Mouse (Mus musculus) CH12.LX (cell line): ENCODE measurements at regions not wholly inside any gene's neighbourhood (a gene's known extent, or its start where the extent isn't known, plus 50 kb on each side); places are given as distances from the start of the nearest gene placed in this dataset.

Experiments used
- DNase-seq: peaks from one replicate; pipeline ENCODE4 v3.0.0-alpha.2; 2013; ENCODE audit errors: extremely low read depth
- H3K27ac ChIP-seq: 2 replicates; pipeline ENCODE4 v1.5.1; 2012; ENCODE audit warnings: low read depth, mild to moderate bottlenecking, control low read depth, moderate library complexity; ENCODE audit not compliant: insufficient read depth
- H3K27me3 ChIP-seq: replicated peaks from 2 replicates; pipeline ENCODE3; 2012; ENCODE audit warnings: inconsistent platforms
- H3K36me3 ChIP-seq, 2 experiments: replicated peaks in 1 of 2; 2 replicates each; pipeline versions ENCODE3 to v1.6.1; 2012; ENCODE audit warnings: inconsistent platforms in 1 of 2, low read length in 1 of 2, mild to moderate bottlenecking in 1 of 2, mixed read lengths in 1 of 2, moderate library complexity in 1 of 2; ENCODE audit not compliant: control insufficient read depth in 1 of 2, insufficient read depth in 1 of 2
- H3K4me1 ChIP-seq, 2 experiments: 2 replicates each; pipeline ENCODE4 v1.6.1; 2012; ENCODE audit warnings: inconsistent platforms in 1 of 2, moderate library complexity in 1 of 2; ENCODE audit not compliant: insufficient read depth in 2 of 2, control insufficient read depth in 1 of 2
- H3K4me2 ChIP-seq: 2 replicates; pipeline ENCODE4 v1.6.1; 2012; ENCODE audit warnings: low read depth, mild to moderate bottlenecking, control low read depth; ENCODE audit not compliant: poor library complexity, insufficient read depth, severe bottlenecking
- H3K4me3 ChIP-seq, 3 experiments: fragments of 150-350 bp in 1 of 3; sonication (generic) in 1 of 3; replicated peaks in 1 of 3; 2 replicates each; pipeline versions ENCODE3 to v1.5.1; 2011 to 2012; ENCODE audit warnings: low read depth in 2 of 3, low read length in 2 of 3, mild to moderate bottlenecking in 2 of 3, moderate library complexity in 2 of 3, control low read depth in 1 of 3, improper control_type of control experiment in 1 of 3, inconsistent platforms in 1 of 3, mixed read lengths in 1 of 3; ENCODE audit not compliant: poor library complexity in 1 of 3
- H3K79me2 ChIP-seq: replicated peaks from 2 replicates; pipeline ENCODE4 v1.6.1; 2012; ENCODE audit warnings: mild to moderate bottlenecking, moderate library complexity; ENCODE audit not compliant: control insufficient read depth, poor library complexity, insufficient read depth, severe bottlenecking; ENCODE audit errors: extremely low read depth
- H3K9ac ChIP-seq: 2 replicates; pipeline ENCODE4 v1.6.1; 2012; ENCODE audit warnings: low read depth, mild to moderate bottlenecking, control low read depth, moderate library complexity; ENCODE audit not compliant: insufficient read depth
- H3K9me3 ChIP-seq: replicated peaks from 2 replicates; pipeline ENCODE3; 2012; ENCODE audit warnings: low read length, inconsistent platforms, mixed read lengths
- BHLHE40 ChIP-seq: IDR thresholded peaks from 2 replicates; pipeline ENCODE4 v1.6.1; 2011; ENCODE audit warnings: mild to moderate bottlenecking, low read depth, low read length, improper control_type of control experiment
- CHD2 ChIP-seq: IDR thresholded peaks from 2 replicates; pipeline ENCODE4 v1.6.1; 2011; ENCODE audit warnings: low read length, improper control_type of control experiment
- CTCF ChIP-seq, 2 experiments: IDR thresholded peaks in 1 of 2; conservative IDR thresholded peaks in 1 of 2; 2 replicates each; pipeline ENCODE4 v1.5.1; 2011 to 2012; ENCODE audit warnings: low read depth in 2 of 2, low read length in 2 of 2, improper control_type of control experiment in 1 of 2, inconsistent platforms in 1 of 2, mild to moderate bottlenecking in 1 of 2, moderate library complexity in 1 of 2
- E2F4 ChIP-seq: IDR thresholded peaks from 2 replicates; pipeline ENCODE4 v1.6.1; 2011; ENCODE audit warnings: low read depth, low read length, improper control_type of control experiment; ENCODE audit not compliant: insufficient replicate concordance
- ELF1 ChIP-seq: IDR thresholded peaks from 2 replicates; pipeline ENCODE4 v1.6.1; 2014; ENCODE audit warnings: low read depth, mild to moderate bottlenecking, inconsistent platforms, low read length, improper control_type of control experiment
- ETS1 ChIP-seq: conservative IDR thresholded peaks from 2 replicates; pipeline ENCODE4 v1.6.1; 2012; ENCODE audit warnings: low read depth, mild to moderate bottlenecking, inconsistent platforms, low read length, improper control_type of control experiment, moderate library complexity
- GABPA ChIP-seq: IDR thresholded peaks from 2 replicates; pipeline ENCODE4 v1.6.1; 2012; ENCODE audit warnings: low read depth, low read length, improper control_type of control experiment, inconsistent platforms; ENCODE audit not compliant: insufficient replicate concordance
- HCFC1 ChIP-seq: IDR thresholded peaks from 2 replicates; pipeline ENCODE4 v1.6.1; 2012; ENCODE audit warnings: low read depth, mild to moderate bottlenecking, inconsistent platforms, low read length, improper control_type of control experiment
- IRF4 ChIP-seq: IDR thresholded peaks from 2 replicates; pipeline ENCODE4 v1.6.1; 2014; ENCODE audit warnings: low read depth, mild to moderate bottlenecking, inconsistent platforms, low read length, improper control_type of control experiment
- KAT2A ChIP-seq: IDR thresholded peaks from 2 replicates; pipeline ENCODE4 v1.6.1; 2012; ENCODE audit warnings: low read length, improper control_type of control experiment, inconsistent platforms; ENCODE audit not compliant: insufficient replicate concordance
- MAX ChIP-seq: IDR thresholded peaks from 2 replicates; pipeline ENCODE4 v1.6.1; 2011; ENCODE audit warnings: low read length, improper control_type of control experiment
- MAZ ChIP-seq: IDR thresholded peaks from 2 replicates; pipeline ENCODE4 v1.6.1; 2012; ENCODE audit warnings: low read depth, mild to moderate bottlenecking, inconsistent platforms, low read length, improper control_type of control experiment, moderate library complexity
- MEF2A ChIP-seq: IDR thresholded peaks from 2 replicates; pipeline ENCODE4 v1.6.1; 2014; ENCODE audit warnings: low read depth, mild to moderate bottlenecking, inconsistent platforms, low read length, improper control_type of control experiment, borderline replicate concordance
- MXI1 ChIP-seq: IDR thresholded peaks from 2 replicates; pipeline ENCODE4 v1.6.1; 2011; ENCODE audit warnings: mild to moderate bottlenecking, low read depth, low read length, improper control_type of control experiment
- MYC ChIP-seq: IDR thresholded peaks from 2 replicates; pipeline ENCODE4 v1.6.1; 2011; ENCODE audit warnings: low read depth, mild to moderate bottlenecking, improper control_type of control experiment, low read length
- NELFE ChIP-seq: IDR thresholded peaks from 2 replicates; pipeline ENCODE4 v1.6.1; 2011; ENCODE audit warnings: low read depth, low read length, improper control_type of control experiment
- NRF1 ChIP-seq: IDR thresholded peaks from 2 replicates; pipeline ENCODE4 v1.6.1; 2014; ENCODE audit warnings: low read depth, mild to moderate bottlenecking, inconsistent platforms, low read length, improper control_type of control experiment, moderate library complexity
- RAD21 ChIP-seq: IDR thresholded peaks from 2 replicates; pipeline ENCODE4 v1.6.1; 2011; ENCODE audit warnings: low read depth, mild to moderate bottlenecking, low read length, improper control_type of control experiment, moderate library complexity
- SIN3A ChIP-seq: IDR thresholded peaks from 2 replicates; pipeline ENCODE4 v1.6.1; 2012; ENCODE audit warnings: low read length, improper control_type of control experiment, inconsistent platforms
- SMC3 ChIP-seq: IDR thresholded peaks from 2 replicates; pipeline ENCODE4 v1.6.1; 2011; ENCODE audit warnings: low read depth, low read length, improper control_type of control experiment
- TBP ChIP-seq: conservative IDR thresholded peaks from 2 replicates; pipeline ENCODE4 v1.6.1; 2011; ENCODE audit warnings: low read depth, low read length, improper control_type of control experiment
- TCF12 ChIP-seq: IDR thresholded peaks from 2 replicates; pipeline ENCODE4 v1.6.1; 2014; ENCODE audit warnings: low read depth, mild to moderate bottlenecking, inconsistent platforms, low read length, improper control_type of control experiment
- UBTF ChIP-seq: IDR thresholded peaks from 2 replicates; pipeline ENCODE4 v1.6.1; 2012; ENCODE audit warnings: low read depth, mild to moderate bottlenecking, inconsistent platforms, low read length, improper control_type of control experiment, moderate library complexity
- USF2 ChIP-seq: conservative IDR thresholded peaks from 2 replicates; pipeline ENCODE4 v1.6.1; 2011; ENCODE audit warnings: low read depth, low read length, improper control_type of control experiment
- ZC3H11A ChIP-seq: IDR thresholded peaks from 2 replicates; pipeline ENCODE4 v1.6.1; 2012; ENCODE audit warnings: low read depth, mild to moderate bottlenecking, inconsistent platforms, low read length, improper control_type of control experiment
- ZKSCAN1 ChIP-seq: IDR thresholded peaks from 2 replicates; pipeline ENCODE4 v1.6.1; 2012; ENCODE audit warnings: low read depth, inconsistent platforms, low read length, improper control_type of control experiment, borderline replicate concordance
- ZNF384 ChIP-seq: IDR thresholded peaks from 2 replicates; pipeline ENCODE4 v1.6.1; 2012; ENCODE audit warnings: low read depth, low read length, improper control_type of control experiment, inconsistent platforms
- dilution Hi-C: fragments of 300-500 bp; cut with MboI; formaldehyde crosslinking; loops from 2 replicates; pipeline ENCODE4 v1.14.3; 2020; ENCODE audit warnings: low sequenced_read_pairs; ENCODE audit not compliant: extremely low pct_unique_long_range_greater_than_20kb, extremely low pct_ligation_motif_present
- in situ Hi-C: fragments of 300-500 bp; cut with MboI; formaldehyde crosslinking; loops from 3 replicates; pipeline ENCODE4 v1.14.3; 2019; ENCODE audit warnings: low sequenced_read_pairs, low pct_ligation_motif_present, low pct_unique_long_range_greater_than_20kb, mixed read lengths

GRCm38 (mm10) chr16:18683556-18683955 lies 53.8 kb upstream of the Sept5 start:
- no peak for DNase-seq
- TF ChIP-seq SMC3 = no peak
- no peak for TF ChIP-seq ZC3H11A
- TF ChIP-seq ETS1 = no peak
- TF ChIP-seq ZKSCAN1 = no peak
- TF ChIP-seq RAD21 = no peak
- no peak for TF ChIP-seq CTCF (conservative IDR thresholded peaks at IDR 0.05 in 1 of 2, IDR thresholded peaks at IDR 0.05 in 1 of 2; ENCODE audit: low read depth in 2 of 2, low read length in 2 of 2)
- TF ChIP-seq MXI1 = no peak
- no peak for TF ChIP-seq TBP
- TF ChIP-seq NRF1 = no peak
- TF ChIP-seq MAZ = no peak
- no peak for TF ChIP-seq ZNF384
- TF ChIP-seq KAT2A = no peak
- no peak for TF ChIP-seq HCFC1
- TF ChIP-seq MAX = no peak
- no peak for TF ChIP-seq CHD2
- no peak for TF ChIP-seq ELF1
- no peak for TF ChIP-seq MEF2A
- no peak for TF ChIP-seq IRF4
- no peak for TF ChIP-seq UBTF
- H3K79me2 ChIP-seq = no peaks in the 10 kb centered on the region
- H3K9me3 ChIP-seq = peaks cover 15% of the 10 kb centered on the region
- H3K9ac ChIP-seq = no peak overlapping the region
- no peak overlapping the region for H3K27ac ChIP-seq
- peaks cover 0 to 23% of the 10 kb centered on the region in 2 experiments; a peak in 2 of 4 replicates for H3K4me1 ChIP-seq
- no peak overlapping the region for H3K4me2 ChIP-seq
- dilution Hi-C loops (no loop called here), in situ Hi-C loops (loop anchor here (25.0 kb wide), 2 partner anchors 404 to 579 kb away; no protein-coding TSS in a partner anchor)
- H3K36me3 ChIP-seq = no peaks in the 10 kb centered on the region
- H3K4me3 ChIP-seq = no peak overlapping the region
- no peaks in the 10 kb centered on the region for H3K27me3 ChIP-seq

GRCm38 (mm10) chr16:18686044-18686761 lies 56.4 kb upstream of the Sept5 start:
- Histone ChIP-seq H3K4me3 (no peak overlapping the region), H3K36me3 (no peaks in the 10 kb centered on the region)
- DNase-seq = no peak
- TF ChIP-seq HCFC1 (no peak), RAD21 (no peak), USF2 (no peak), SMC3 (no peak), MYC (no peak), ZC3H11A (no peak), BHLHE40 (no peak), MEF2A (no peak), MAZ (no peak), E2F4 (no peak), TCF12 (no peak), GABPA (no peak), NELFE (no peak), SIN3A (no peak)
- TF ChIP-seq, all 38 proteins: peak for 0
- in situ Hi-C loops = loop anchor here (25.0 kb wide), 2 partner anchors 401 to 576 kb away; no protein-coding TSS in a partner anchor
- Histone ChIP-seq H3K27me3 (no peaks in the 10 kb centered on the region), H3K79me2 (no peaks in the 10 kb centered on the region), H3K9me3 (peaks cover 15% of the 10 kb centered on the region), H3K4me2 (no peak overlapping the region), H3K4me1 (peaks cover 0 to 10% of the 10 kb centered on the region in 2 experiments; a peak in 2 of 4 replicates), H3K27ac (no peak overlapping the region), H3K9ac (no peak overlapping the region)
- dilution Hi-C loops = no loop called here
